Mouse (Mus musculus) spleen, adult 2 months (tissue): ENCODE measurements around the gene Ano8. TPM values are rescaled to one million over a fixed set of nuclear protein-coding genes. Genes with fewer than 3 reads are reported as not detected.

ENCODE experiments used
- DNase-seq, 2 experiments: peaks; one replicate each; pipeline versions ENCODE4 v3.0.0 to v3.0.0-alpha.2; 2012 to 2021; ENCODE audit warnings: low spot score in 2 of 2, low read depth in 1 of 2
- H3K27ac ChIP-seq: fragments of 200-500 bp; 2 replicates; pipeline ENCODE4 v1.5.1; 2012; ENCODE audit warnings: low read length, inconsistent platforms; ENCODE audit not compliant: insufficient read depth
- H3K27me3 ChIP-seq: fragments of 200-500 bp; 2 replicates; pipeline ENCODE4 v1.6.1; 2012; ENCODE audit warnings: mild to moderate bottlenecking, moderate library complexity, low read length, inconsistent platforms; ENCODE audit not compliant: control insufficient read depth, insufficient read depth
- H3K36me3 ChIP-seq: fragments of 200-500 bp; 2 replicates; pipeline ENCODE4 v1.6.1; 2012; ENCODE audit warnings: mild to moderate bottlenecking, low read length, inconsistent platforms; ENCODE audit not compliant: control insufficient read depth, insufficient read depth
- H3K4me1 ChIP-seq: fragments of 200-500 bp; 2 replicates; pipeline ENCODE4 v1.6.1; 2011; ENCODE audit warnings: inconsistent platforms; ENCODE audit not compliant: control insufficient read depth, insufficient read depth, insufficient read length
- H3K4me3 ChIP-seq: fragments of 200-500 bp; 2 replicates; pipeline ENCODE4 v1.5.1; 2011; ENCODE audit warnings: mild to moderate bottlenecking, inconsistent platforms; ENCODE audit not compliant: insufficient read depth, insufficient read length; ENCODE audit errors: extremely low read depth
- CTCF ChIP-seq: fragments of 200-500 bp; IDR thresholded peaks from 2 replicates; pipeline ENCODE4 v1.5.1; 2011; ENCODE audit warnings: mild to moderate bottlenecking, inconsistent platforms; ENCODE audit not compliant: insufficient read depth, insufficient read length, insufficient replicate concordance; ENCODE audit errors: extremely low read depth
- POLR2A ChIP-seq: fragments of 200-500 bp; IDR thresholded peaks from 2 replicates; pipeline ENCODE4 v1.6.1; 2011; ENCODE audit warnings: low read depth, low read length, inconsistent platforms
- WGBS: fragments of 180-500 bp; shearing (Covaris S2); methylation state at CpG from one replicate; pipeline ENCODE4 v1.1.7; 2018; 5-methylcytosine and 5-hydroxymethylcytosine counted together
- polyA plus RNA-seq: library from polyadenylated mRNA; depleted of rRNA; stranded (reverse); fragments of >200 nt; gene quantifications from 2 replicates; pipeline ENCODE4 v1.2.3, GENCODE M21; 2012

Gene Ano8
- polyA plus RNA-seq, 1 experiment, result 15.1 TPM

DNA sequence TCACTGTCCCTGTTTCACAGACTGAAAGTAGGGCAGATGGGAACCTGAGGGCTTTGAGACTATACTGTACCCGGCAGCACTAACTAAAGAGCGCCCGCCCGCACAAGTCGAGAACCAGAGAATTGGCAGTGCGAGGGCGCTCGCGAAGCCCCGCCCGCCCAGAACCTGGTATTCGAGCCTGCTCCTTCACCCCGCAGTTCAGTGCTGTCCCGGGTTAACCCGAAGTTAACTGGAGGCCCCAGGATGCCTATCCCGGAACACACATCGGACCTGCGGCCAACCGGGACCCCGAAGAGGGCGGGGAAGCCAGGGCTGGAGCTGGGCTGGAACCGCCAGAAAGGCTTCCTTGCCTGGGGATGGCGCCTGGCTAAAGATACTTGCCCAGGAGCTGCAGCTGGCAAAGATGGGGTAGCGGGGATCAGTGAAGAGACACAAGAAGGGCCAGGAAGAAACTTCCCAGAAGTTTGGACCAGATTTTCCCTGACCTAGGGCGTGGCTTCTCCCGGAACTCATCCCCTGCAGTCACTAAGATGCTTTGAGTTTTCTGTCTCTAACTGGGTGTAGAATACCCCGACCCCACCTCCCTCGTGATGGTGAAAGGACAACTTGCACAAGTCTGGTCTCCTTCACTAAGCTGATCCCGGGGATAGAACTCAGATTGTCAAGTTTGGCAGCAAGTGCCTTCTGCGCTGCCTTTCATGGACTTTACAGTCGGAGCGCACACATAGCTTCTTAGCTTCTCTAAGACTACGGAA lies 2.1 kb upstream of the Ano8 start, which contains the start of gene Gtpbp3:
Gtpbp3 (plus strand) TSS at position 413 of the 755 bp plus-strand sequence.
- peak; percentile 56 to 78 for DNase-seq
- Histone ChIP-seq H3K36me3 (peaks cover 14% of the 10 kb centered on the region), H3K4me1 (peaks cover 20% of the 10 kb centered on the region), H3K27me3 (no peaks in the 10 kb centered on the region), H3K4me3 (peak within 1 kb of the TSS; percentile 94), H3K27ac (peak within 1 kb of the TSS; percentile 90)
- WGBS, result 1% methylated on average over 33 of the region's 33 CpGs
- TF ChIP-seq POLR2A (peak; percentile 29), CTCF (no peak)

GRCm38 (mm10) chr8:71486136-71486529 lies 370 bp upstream of the Ano8 start:
- no peak for DNase-seq
- TF ChIP-seq CTCF, result no peak
- no peak for TF ChIP-seq POLR2A
- no peaks in the 10 kb centered on the region for H3K27me3 ChIP-seq
- peaks cover 2% of the 10 kb centered on the region; the same call in 1 of the 2 replicates for H3K36me3 ChIP-seq
- 18% methylated on average over 7 of the region's 7 CpGs for WGBS
- H3K27ac ChIP-seq, result peak overlapping the region; percentile 59
- peaks cover 20% of the 10 kb centered on the region for H3K4me1 ChIP-seq
- no peak overlapping the region for H3K4me3 ChIP-seq

DNA sequence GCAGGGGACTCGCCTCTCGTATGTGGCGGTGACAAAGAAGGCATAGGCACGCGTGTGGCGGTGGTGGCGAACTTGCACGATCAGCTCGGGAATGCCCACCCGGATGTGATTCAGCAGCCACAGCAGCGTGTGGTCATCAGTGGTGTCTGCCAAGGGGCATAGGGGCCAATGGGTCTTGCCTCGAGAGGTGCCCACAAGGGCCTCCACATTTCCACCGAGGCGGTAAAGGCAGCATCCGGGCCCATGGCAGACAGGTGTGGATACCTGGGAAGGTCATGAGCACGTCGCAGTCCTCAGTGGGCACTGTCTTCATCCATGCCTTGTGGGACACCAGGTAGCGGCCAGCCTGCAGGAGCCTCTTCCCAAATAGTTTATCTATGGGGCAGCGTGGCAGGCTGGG lies 1.0 kb downstream of the Ano8 start:
- TF ChIP-seq CTCF, result no peak
- no peak for TF ChIP-seq POLR2A
- WGBS, result 98% methylated on average over 19 of the region's 19 CpGs
- no peak overlapping the region for H3K4me3 ChIP-seq
- no peaks in the 10 kb centered on the region for H3K27me3 ChIP-seq
- no peaks in the 10 kb centered on the region; the same call in 1 of the 2 replicates for H3K36me3 ChIP-seq
- H3K27ac ChIP-seq, result no peak overlapping the region
- DNase-seq, result no peak
- H3K4me1 ChIP-seq, result peaks cover 20% of the 10 kb centered on the region

DNA sequence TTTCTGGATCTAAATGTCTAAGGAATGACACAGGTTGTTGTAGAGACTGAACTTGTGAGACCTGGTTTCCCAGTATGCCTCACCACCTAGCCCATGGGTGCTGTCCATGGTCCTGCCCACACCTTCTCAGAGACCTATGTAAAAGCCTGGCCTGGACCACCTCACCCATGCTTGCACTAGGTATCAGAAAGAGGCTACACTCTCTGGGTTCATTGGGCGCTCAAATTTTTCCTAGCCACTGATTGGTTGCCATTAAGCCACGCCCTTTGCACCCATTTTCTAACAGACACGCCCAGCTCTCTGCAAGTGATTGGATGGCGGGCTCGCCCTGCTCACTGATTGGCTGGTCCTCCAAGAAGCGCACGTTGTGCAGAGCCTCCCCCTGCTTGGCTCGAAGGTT lies 1.8 kb downstream of the Ano8 start:
- DNase-seq, result peak in 1 of 2 experiments; percentile 42
- H3K36me3 ChIP-seq, result no peaks in the 10 kb centered on the region; the same call in 1 of the 2 replicates
- no peak for TF ChIP-seq CTCF
- no peak for TF ChIP-seq POLR2A
- no peaks in the 10 kb centered on the region for H3K27me3 ChIP-seq
- no peak overlapping the region for H3K27ac ChIP-seq
- no peak overlapping the region for H3K4me3 ChIP-seq
- WGBS, result 80% methylated on average over 8 of the region's 8 CpGs
- H3K4me1 ChIP-seq, result peaks cover 14% of the 10 kb centered on the region

DNA sequence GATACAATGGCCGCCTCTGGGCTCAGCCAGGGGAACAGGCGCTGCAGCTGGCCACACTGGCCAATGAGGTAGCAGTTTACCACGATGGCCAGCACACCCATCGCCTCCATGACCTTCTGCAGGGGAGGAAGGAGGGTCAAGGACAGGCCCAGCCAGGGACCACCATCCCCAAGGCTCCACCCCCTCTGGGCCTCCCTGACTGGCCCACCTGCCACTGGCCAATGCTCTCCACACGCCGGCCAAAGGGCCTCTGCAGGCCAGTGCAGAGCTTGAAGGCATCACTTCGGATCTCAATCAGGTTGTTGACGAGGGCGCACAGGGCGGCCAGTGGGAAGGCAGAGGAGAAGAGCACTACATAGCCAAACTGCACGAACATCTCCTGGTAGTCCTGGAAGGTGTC lies 6.8 kb downstream of the Ano8 start:
- TF ChIP-seq POLR2A, result no peak
- no peak for TF ChIP-seq CTCF
- Histone ChIP-seq H3K4me1 (peaks cover 3% of the 10 kb centered on the region), H3K27ac (no peak overlapping the region), H3K27me3 (no peaks in the 10 kb centered on the region), H3K4me3 (no peak overlapping the region), H3K36me3 (peaks cover 7% of the 10 kb centered on the region)
- WGBS, result 97% methylated on average over 11 of the region's 11 CpGs
- no peak for DNase-seq

DNA sequence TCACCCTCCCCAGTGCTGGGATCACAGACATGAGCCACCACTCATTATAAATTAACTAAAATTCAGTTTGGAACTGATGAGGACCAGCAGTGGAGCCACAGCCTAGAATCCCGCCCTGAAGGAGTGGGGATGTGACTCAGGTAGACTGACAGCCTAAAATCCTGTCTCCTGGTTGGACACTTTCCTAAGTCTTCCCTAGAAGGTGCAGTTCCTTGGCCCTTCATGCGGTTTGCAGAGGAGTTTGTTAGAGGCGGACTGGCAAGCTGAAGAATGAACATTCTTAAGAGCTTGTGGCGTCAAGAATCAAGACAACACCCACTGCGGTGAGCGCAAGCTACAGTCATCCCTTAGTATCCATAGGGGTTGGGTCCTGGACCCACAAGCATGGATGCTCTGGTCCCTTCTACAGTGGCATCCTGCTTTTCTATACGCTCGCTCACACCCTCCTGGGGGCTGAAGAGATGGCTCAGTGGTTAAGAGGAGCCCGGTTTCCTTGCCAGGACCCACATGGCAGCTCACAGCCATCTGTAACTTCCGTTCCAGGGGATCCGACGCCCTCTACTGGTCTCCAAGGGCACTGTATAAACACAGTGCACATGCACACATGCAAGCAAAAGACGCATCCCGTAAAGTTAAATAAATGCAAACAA lies 8.4 kb downstream of the Ano8 start:
- WGBS, result 56% methylated on average over 14 of the region's 14 CpGs

GRCm38 (mm10) chr8:71476099-71476940 lies 9.4 kb downstream of the Ano8 start:
- TF ChIP-seq POLR2A (no peak), CTCF (no peak)
- under 1% methylated on average over 79 of the region's 121 CpGs for WGBS
- no peaks in the 10 kb centered on the region for H3K27me3 ChIP-seq
- H3K27ac ChIP-seq, result peak overlapping the region; percentile 83
- peak in 1 of 2 experiments; percentile 73 for DNase-seq
- H3K4me3 ChIP-seq, result peak overlapping the region; percentile 76
- peaks cover 3% of the 10 kb centered on the region for H3K4me1 ChIP-seq
- H3K36me3 ChIP-seq, result peaks cover 17% of the 10 kb centered on the region

More for the DNA sequence above, 8.4 kb downstream of the Ano8 start:
- no peak for DNase-seq
- Histone ChIP-seq H3K36me3 (peaks cover 13% of the 10 kb centered on the region), H3K4me1 (peaks cover 3% of the 10 kb centered on the region), H3K27ac (no peak overlapping the region), H3K27me3 (no peaks in the 10 kb centered on the region), H3K4me3 (peak overlapping the region; percentile 76; the same call in 1 of the 2 replicates)
- TF ChIP-seq CTCF (0 out of 2 replicates have a peak, but pooled peaks have one; percentile 4), POLR2A (no peak)
